Mouse (Mus musculus) testis, adult 2 months (tissue): ENCODE measurements around the gene Tmem35b.

Source experiments
- CTCF ChIP-seq: fragments of 200-500 bp; IDR thresholded peaks from 2 replicates; pipeline ENCODE4 v1.5.1; 2012; ENCODE audit warnings: low read depth, mild to moderate bottlenecking, inconsistent platforms, low read length, moderate library complexity; ENCODE audit not compliant: control insufficient read depth, insufficient read depth, insufficient replicate concordance
- POLR2A ChIP-seq: fragments of 200-500 bp; IDR thresholded peaks from 2 replicates; pipeline ENCODE4 v1.6.1; 2012; ENCODE audit warnings: low read depth, mild to moderate bottlenecking, inconsistent platforms, low read length, moderate library complexity; ENCODE audit not compliant: control insufficient read depth

DNA sequence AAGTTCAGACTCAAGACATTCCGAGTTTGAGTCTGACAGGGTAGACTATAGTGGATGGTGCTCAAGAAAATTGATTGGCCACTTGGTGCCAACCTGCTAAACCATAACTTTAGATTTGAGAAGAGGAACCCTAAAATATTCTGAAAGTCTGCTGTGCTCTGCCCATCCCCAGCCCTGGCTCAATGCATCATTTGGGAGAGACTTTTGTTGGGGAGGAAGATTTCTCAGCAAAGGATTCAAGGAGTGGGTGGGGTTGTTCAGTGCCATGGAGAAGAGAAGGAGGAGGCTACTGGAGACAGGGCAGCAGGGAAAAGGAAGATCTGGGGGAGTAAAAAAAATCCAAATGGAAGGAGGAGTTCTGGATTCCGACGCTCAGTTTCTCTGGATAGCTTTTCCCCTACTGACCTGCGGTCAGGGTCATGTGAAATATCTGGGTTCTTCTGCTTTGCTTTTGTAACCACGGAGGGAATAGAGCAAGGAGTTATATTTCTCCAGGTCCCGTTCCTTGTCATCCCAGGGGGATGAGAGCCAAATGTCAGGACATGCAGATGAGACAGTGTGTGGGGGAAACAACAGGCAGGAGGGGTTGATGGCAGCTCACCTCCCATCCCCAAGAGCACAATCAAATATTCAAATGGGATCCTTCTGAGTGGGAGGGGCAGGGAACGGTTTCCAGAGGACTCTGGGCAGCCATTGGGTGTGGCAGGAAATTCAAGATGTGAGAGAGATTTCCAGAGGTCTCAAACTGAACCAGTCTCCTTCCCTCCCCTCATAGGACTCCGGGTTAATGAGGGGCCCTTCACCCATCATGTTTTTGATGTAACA is 50.8 kb downstream of the Tmem35b start:
- no peak for TF ChIP-seq CTCF
- no peak for TF ChIP-seq POLR2A
